Mouse (Mus musculus) erythroblast, embryonic 14.5 days (primary cell): ENCODE data around the gene Ms4a4b.

Source experiments
- GATA1 ChIP-seq: IDR thresholded peaks from 2 replicates; pipeline ENCODE4 v1.6.1; 2012; ENCODE audit warnings: low read length, inconsistent platforms, mixed read lengths
- TAL1 ChIP-seq: IDR thresholded peaks from 3 replicates; pipeline ENCODE4 v1.6.1; 2012; ENCODE audit warnings: low read length, inconsistent platforms, mixed read lengths

- no peak for TF ChIP-seq GATA1
- no peak for TF ChIP-seq TAL1
Measured at GRCm38 (mm10) chr19:11407428-11407827, 35.9 kb upstream of the Ms4a4b start.
